Comparison of ENCODE assay signal across 8 mouse cellular contexts in genomic region chr11:86586177-86586867, GRCm38 (mm10). TPM values are rescaled to one million over a fixed set of nuclear protein-coding genes. Genes with fewer than 3 reads are reported as not detected.
A peak's percentile ranks its signal among the peaks of the same experiment; 100 is the strongest.
DNase-seq lines count a peak whose midpoint lies in the region; ATAC-seq and TF ChIP-seq lines count a peak whose summit lies in the region.

No protein-coding gene starts in this region.

- H3K4me3 ChIP-seq in lung, embryonic 14.5 days (ENCODE audit: low read depth, low read length) = peak overlapping the region; percentile 37
- H3K4me3 ChIP-seq in embryonic facial prominence, embryonic 14.5 days (ENCODE audit: low read depth, low read length) = peak overlapping the region; percentile 39
- peak overlapping the region; percentile 44 for H3K4me3 ChIP-seq in kidney, embryonic 14.5 days (ENCODE audit: low read length)
- H3K4me3 ChIP-seq in megakaryocyte, embryonic 14.5 days (replicated peaks) = peak overlapping the region; percentile 93
- no peak overlapping the region for H3K4me3 ChIP-seq in forebrain, embryonic 15.5 days

- H3K36me3 ChIP-seq in lung, embryonic 14.5 days (ENCODE audit: insufficient read depth) = no peaks in the 10 kb centered on the region
- peaks cover 6% of the 10 kb centered on the region; the same call in 1 of the 2 replicates for H3K36me3 ChIP-seq in embryonic facial prominence, embryonic 14.5 days (ENCODE audit: control insufficient read depth, insufficient read depth, low read length)
- H3K36me3 ChIP-seq in kidney, embryonic 14.5 days (ENCODE audit: control insufficient read depth, insufficient read depth, low read length) = no peaks in the 10 kb centered on the region
- peaks cover 41% of the 10 kb centered on the region for H3K36me3 ChIP-seq in megakaryocyte, embryonic 14.5 days (replicated peaks; ENCODE audit: low read length)
- H3K36me3 ChIP-seq in forebrain, embryonic 15.5 days = peaks cover 6% of the 10 kb centered on the region; the same call in 1 of the 2 replicates

- no peaks in the 10 kb centered on the region for H3K9me3 ChIP-seq in lung, embryonic 14.5 days (ENCODE audit: low read depth, low read length)
- H3K9me3 ChIP-seq in embryonic facial prominence, embryonic 14.5 days (ENCODE audit: control insufficient read depth, low read length) = no peaks in the 10 kb centered on the region
- H3K9me3 ChIP-seq in kidney, embryonic 14.5 days (ENCODE audit: control insufficient read depth, low read length) = no peaks in the 10 kb centered on the region
- H3K9me3 ChIP-seq in megakaryocyte, embryonic 14.5 days = no peaks in the 10 kb centered on the region
- no peaks in the 10 kb centered on the region for H3K9me3 ChIP-seq in forebrain, embryonic 15.5 days

- peak overlapping the region; percentile 78 for H3K27ac ChIP-seq in lung, embryonic 14.5 days (ENCODE audit: low read depth)
- H3K27ac ChIP-seq in embryonic facial prominence, embryonic 14.5 days (replicated peaks; ENCODE audit: low read depth, low read length) = peak overlapping the region; percentile 75
- peak overlapping the region; percentile 84 for H3K27ac ChIP-seq in kidney, embryonic 14.5 days (ENCODE audit: low read depth, low read length)
- H3K27ac ChIP-seq in forebrain, embryonic 15.5 days (replicated peaks) = no peak overlapping the region

- 13% methylated on average over 12 of the region's 12 CpGs for WGBS in lung, embryonic 14.5 days
- 22% methylated on average over 12 of the region's 12 CpGs for WGBS in embryonic facial prominence, embryonic 14.5 days
- WGBS in kidney, embryonic 14.5 days = 18% methylated on average over 12 of the region's 12 CpGs
- 27% methylated on average over 12 of the region's 12 CpGs for WGBS in forebrain, embryonic 15.5 days

- H3K9ac ChIP-seq in lung, embryonic 14.5 days = peak overlapping the region; percentile 67
- H3K9ac ChIP-seq in embryonic facial prominence, embryonic 14.5 days (ENCODE audit: low read depth, low read length) = peak overlapping the region; percentile 61
- peak overlapping the region; percentile 64 for H3K9ac ChIP-seq in kidney, embryonic 14.5 days (ENCODE audit: low read depth, low read length)
- no peak overlapping the region for H3K9ac ChIP-seq in forebrain, embryonic 15.5 days (replicated peaks)

- ATAC-seq in lung, embryonic 14.5 days (ENCODE audit: insufficient read depth) = no peak
- no peak for ATAC-seq in embryonic facial prominence, embryonic 14.5 days (ENCODE audit: low read depth)
- ATAC-seq in kidney, embryonic 14.5 days (ENCODE audit: low FRiP score, low TSS enrichment) = no peak
- ATAC-seq in cerebellum, adult (ENCODE audit: insufficient number of reproducible peaks, low FRiP score, low TSS enrichment) = no peak
- ATAC-seq in forebrain, embryonic 15.5 days (replicated peaks) = no peak

- H3K27me3 ChIP-seq in lung, embryonic 14.5 days (ENCODE audit: insufficient read depth, low read length) = no peaks in the 10 kb centered on the region
- no peaks in the 10 kb centered on the region for H3K27me3 ChIP-seq in embryonic facial prominence, embryonic 14.5 days (replicated peaks; ENCODE audit: control insufficient read depth, insufficient read depth, low read length)
- no peaks in the 10 kb centered on the region for H3K27me3 ChIP-seq in kidney, embryonic 14.5 days (ENCODE audit: control insufficient read depth, insufficient read depth, low read length)
- H3K27me3 ChIP-seq in megakaryocyte, embryonic 14.5 days (replicated peaks) = no peaks in the 10 kb centered on the region
- H3K27me3 ChIP-seq in forebrain, embryonic 15.5 days = no peaks in the 10 kb centered on the region

- DNase-seq in lung, embryonic 14.5 days = peak; percentile 47
- no peak for DNase-seq in lung, postnatal 25 days (ENCODE audit: low spot score)
- peak; percentile 33 for DNase-seq in embryonic facial prominence, embryonic 14.5 days (ENCODE audit: low spot score)
- peak; percentile 68 for DNase-seq in thymus, postnatal 25 days

- H3K4me2 ChIP-seq in lung, embryonic 14.5 days = peak overlapping the region; percentile 63
- H3K4me2 ChIP-seq in embryonic facial prominence, embryonic 14.5 days (ENCODE audit: low read depth, low read length) = peak overlapping the region; percentile 49
- H3K4me2 ChIP-seq in kidney, embryonic 14.5 days (replicated peaks; ENCODE audit: low read depth, low read length) = peak overlapping the region; percentile 54
- no peak overlapping the region for H3K4me2 ChIP-seq in forebrain, embryonic 15.5 days (replicated peaks)

- TF ChIP-seq CTCF in lung, embryonic 14.5 days (IDR thresholded peaks at IDR 0.05; ENCODE audit: low read depth) = no peak

- H3K4me1 ChIP-seq in lung, embryonic 14.5 days (ENCODE audit: insufficient read depth) = peaks cover 5% of the 10 kb centered on the region; the same call in 1 of the 2 replicates
- H3K4me1 ChIP-seq in embryonic facial prominence, embryonic 14.5 days (ENCODE audit: control insufficient read depth, insufficient read depth, low read length) = peaks cover 9% of the 10 kb centered on the region
- peaks cover 7% of the 10 kb centered on the region; the same call in 1 of the 2 replicates for H3K4me1 ChIP-seq in kidney, embryonic 14.5 days (ENCODE audit: control insufficient read depth, insufficient read depth, low read length)
- peaks cover 57% of the 10 kb centered on the region for H3K4me1 ChIP-seq in megakaryocyte, embryonic 14.5 days
- peaks cover 6% of the 10 kb centered on the region; the same call in 1 of the 2 replicates for H3K4me1 ChIP-seq in forebrain, embryonic 15.5 days

RNA-seq across cellular contexts. Expression of gene Tubd1, which starts 41.5 kb away (rescaled TPM):
- polyA plus RNA-seq in lung, embryonic 14.5 days (2014; fragmentation: Nextera tagmentation; extraction: Ambion mirVana) = 14.2 and 14.7 TPM in 2 replicates
- polyA plus RNA-seq in embryonic facial prominence, embryonic 14.5 days (2014; fragmentation: Nextera tagmentation; extraction: Ambion mirVana) = 10.8 and 12.7 TPM in 2 replicates
- 11.3 and 13.4 TPM in 2 replicates for polyA plus RNA-seq in kidney, embryonic 14.5 days (2014; fragmentation: Nextera tagmentation; extraction: Ambion mirVana)
- polyA plus RNA-seq in megakaryocyte, embryonic 14.5 days (2012; ENCODE audit: insufficient read depth, low replicate concordance) = 0.32 TPM in 1 of 2 replicates, not detected in the other
- 8.8 and 8.9 TPM in 2 replicates for polyA plus RNA-seq in forebrain, embryonic 15.5 days (2015; fragmentation: Nextera tagmentation; extraction: Ambion mirVana)

RNA-seq across cellular contexts. Expression of gene Rps6kb1, which starts 41.7 kb away (rescaled TPM):
- polyA plus RNA-seq in lung, embryonic 14.5 days (2014; fragmentation: Nextera tagmentation; extraction: Ambion mirVana) = 58.8 and 66.5 TPM in 2 replicates
- polyA plus RNA-seq in embryonic facial prominence, embryonic 14.5 days (2014; fragmentation: Nextera tagmentation; extraction: Ambion mirVana) = 60.5 and 66.1 TPM in 2 replicates
- 46.0 and 56.1 TPM in 2 replicates for polyA plus RNA-seq in kidney, embryonic 14.5 days (2014; fragmentation: Nextera tagmentation; extraction: Ambion mirVana)
- polyA plus RNA-seq in megakaryocyte, embryonic 14.5 days (2012; ENCODE audit: insufficient read depth, low replicate concordance) = 5.3 TPM in 1 of 2 replicates, not detected in the other
- 63.1 and 63.8 TPM in 2 replicates for polyA plus RNA-seq in forebrain, embryonic 15.5 days (2015; fragmentation: Nextera tagmentation; extraction: Ambion mirVana)
